Mouse (Mus musculus): ENCODE measurements around the gene Cdkal1.

- TF ChIP-seq ZC3H11A (IDR thresholded peaks at IDR 0.05; ENCODE audit: borderline replicate concordance, low read depth, low read length), result no peak
- TF ChIP-seq CHD2 (IDR thresholded peaks at IDR 0.05; ENCODE audit: low read depth, low read length), result no peak
- no peak for TF ChIP-seq MAFK (IDR thresholded peaks at IDR 0.05; ENCODE audit: insufficient read depth, low read depth, low read length)
These were observed 660.5 kb downstream of the Cdkal1 start for GRCm38 (mm10) chr13:29194946-29195345.

All from ES-E14 (cell line).